Mouse (Mus musculus) limb, embryonic 12.5 days (tissue): Measurements from ENCODE around the gene Lrrc14b. TPM values are rescaled to one million over a fixed set of nuclear protein-coding genes. Genes with fewer than 3 reads are reported as not detected.

Experiments used
- ATAC-seq: fragments of 200-750 bp; cut with Nextera tagmentation; 2 replicates; pipeline ENCODE4 v1.8.0; 2017; ENCODE audit warnings: low read depth, moderate TSS enrichment; ENCODE audit not compliant: insufficient number of reproducible peaks, insufficient read depth, low FRiP score, low TSS enrichment
- H3K27ac ChIP-seq: fragments of 300-500 bp; sonication (generic); 2 replicates; pipeline ENCODE4 v1.5.1; 2016; ENCODE audit warnings: mild to moderate bottlenecking, moderate library complexity
- H3K27me3 ChIP-seq: fragments of 300-500 bp; sonication (generic); 2 replicates; pipeline ENCODE4 v1.6.1; 2016; ENCODE audit warnings: mild to moderate bottlenecking, moderate library complexity
- H3K36me3 ChIP-seq: fragments of 300-500 bp; sonication (generic); 2 replicates; pipeline ENCODE4 v1.6.1; 2016; ENCODE audit warnings: mild to moderate bottlenecking, moderate library complexity
- H3K4me1 ChIP-seq: fragments of 300-500 bp; sonication (generic); replicated peaks from 2 replicates; pipeline ENCODE4 v1.6.1; 2016
- H3K4me2 ChIP-seq: fragments of 300-500 bp; sonication (generic); 2 replicates; pipeline ENCODE4 v1.6.1; 2016; ENCODE audit warnings: mild to moderate bottlenecking, moderate library complexity
- H3K4me3 ChIP-seq: fragments of 300-500 bp; sonication (generic); replicated peaks from 2 replicates; pipeline ENCODE4 v1.5.1; 2016; ENCODE audit warnings: mild to moderate bottlenecking
- H3K9ac ChIP-seq: fragments of 300-500 bp; sonication (generic); replicated peaks from 2 replicates; pipeline ENCODE4 v1.6.1; 2016; ENCODE audit warnings: mild to moderate bottlenecking, moderate library complexity
- H3K9me3 ChIP-seq: fragments of 300-500 bp; sonication (generic); 2 replicates; pipeline ENCODE4 v1.6.1; 2016; ENCODE audit warnings: mild to moderate bottlenecking, moderate library complexity
- WGBS: fragments of 180-500 bp; shearing (Covaris S2); methylation state at CpG from one replicate; pipeline ENCODE4 v1.1.7; 2016; 5-methylcytosine and 5-hydroxymethylcytosine counted together
- polyA plus RNA-seq: library from polyadenylated mRNA; unstranded; fragments of >200 nt; fragmentation: Nextera tagmentation; extraction: Ambion mirVana; gene quantifications from 2 replicates; pipeline ENCODE4 v1.2.1, GENCODE M21; 2016

Lrrc14b gene
- polyA plus RNA-seq: not detected in 2 replicates

DNA sequence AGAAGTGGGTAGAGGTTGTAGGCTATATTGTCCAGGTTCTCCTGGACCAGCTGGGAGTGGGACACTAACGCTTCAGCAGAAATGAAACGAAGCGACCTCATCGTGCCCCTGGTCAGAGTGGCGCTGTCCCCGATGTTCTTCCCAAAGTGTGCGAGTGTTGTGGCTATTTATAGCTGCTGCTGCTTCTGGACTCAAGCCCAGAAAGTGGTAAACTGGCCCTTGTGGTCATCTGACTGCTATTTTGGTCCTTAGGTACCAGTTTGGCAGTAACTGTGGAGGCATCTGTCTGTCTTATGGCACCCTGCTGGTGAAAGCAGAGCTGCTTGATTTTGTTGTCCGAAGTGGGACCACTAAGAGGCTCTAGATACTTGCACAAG lies at the start of gene Lrrc14b:
Gene Lrrc14b (minus strand): TSS at position 147 of the 377 bp plus-strand sequence.
- no peak for ATAC-seq
- 83% methylated on average over 8 of the region's 8 CpGs for WGBS
- no peak within 1 kb of the TSS for H3K27ac ChIP-seq

DNA sequence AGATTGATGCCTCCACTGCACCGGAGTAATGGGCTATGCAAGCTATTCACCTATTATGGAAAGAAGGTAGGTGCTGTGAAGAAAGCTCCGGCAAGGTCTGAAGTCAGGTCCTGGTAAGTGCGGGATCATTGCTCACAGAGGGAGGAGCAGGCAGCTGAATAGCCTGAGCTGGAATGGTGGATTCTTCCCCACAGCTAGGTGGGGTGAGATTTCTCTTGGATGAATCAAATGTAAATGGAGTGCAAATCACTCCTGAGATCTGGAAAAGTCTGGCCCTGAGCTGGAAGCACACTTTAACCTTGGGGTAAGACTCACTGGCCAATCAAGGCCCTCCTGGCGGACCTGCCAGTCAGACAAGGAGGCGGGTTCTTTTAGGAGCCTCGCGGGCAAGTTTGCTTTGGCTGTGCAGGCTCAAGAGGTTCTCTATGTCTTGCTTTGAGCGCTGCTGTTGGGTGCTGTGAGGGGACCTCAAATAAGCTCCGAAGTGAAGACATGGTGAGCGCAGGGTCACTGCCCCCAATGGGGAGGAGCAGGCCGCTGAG lies 35.6 kb upstream of the Lrrc14b start, which contains the start of gene Ftl1-ps1:
Gene Ftl1-ps1 (plus strand): TSS at position 397 of the 542 bp plus-strand sequence.
- Histone ChIP-seq H3K27ac (no peak within 1 kb of the TSS), H3K4me3 (no peak within 1 kb of the TSS), H3K4me1 (no peaks in the 10 kb centered on the region), H3K36me3 (no peaks in the 10 kb centered on the region), H3K4me2 (peak within 1 kb of the TSS; percentile 30), H3K27me3 (peaks cover 16% of the 10 kb centered on the region), H3K9me3 (no peaks in the 10 kb centered on the region), H3K9ac (no peak within 1 kb of the TSS)
- no peak for ATAC-seq
- 13% methylated on average over 11 of the region's 11 CpGs for WGBS

More for the DNA sequence above, at the start of gene Lrrc14b:
- Histone ChIP-seq H3K9ac (no peak within 1 kb of the TSS), H3K4me3 (no peak within 1 kb of the TSS), H3K9me3 (no peaks in the 10 kb centered on the region), H3K4me1 (no peaks in the 10 kb centered on the region), H3K36me3 (peaks cover 31% of the 10 kb centered on the region), H3K27me3 (no peaks in the 10 kb centered on the region), H3K4me2 (no peak within 1 kb of the TSS)

GRCm38 (mm10) chr13:74391156-74391555 lies 27.4 kb upstream of the Lrrc14b start:
- 59% methylated on average over 2 of the region's 2 CpGs for WGBS
- ATAC-seq: no peak
- Histone ChIP-seq H3K27ac (no peak overlapping the region), H3K4me1 (no peaks in the 10 kb centered on the region; the same call in 1 of the 2 replicates), H3K9ac (no peak overlapping the region), H3K9me3 (no peaks in the 10 kb centered on the region), H3K36me3 (no peaks in the 10 kb centered on the region), H3K4me3 (no peak overlapping the region), H3K4me2 (no peak overlapping the region), H3K27me3 (no peaks in the 10 kb centered on the region)

GRCm38 (mm10) chr13:74390371-74390990 lies 26.7 kb upstream of the Lrrc14b start, which contains the start of gene Zfp72:
Gene Zfp72 (minus strand): TSS chr13:74390836.
- H3K36me3 ChIP-seq: no peaks in the 10 kb centered on the region
- H3K27me3 ChIP-seq: no peaks in the 10 kb centered on the region
- H3K4me3 ChIP-seq: peak within 1 kb of the TSS; percentile 56
- H3K4me2 ChIP-seq: peak within 1 kb of the TSS; percentile 62
- no peaks in the 10 kb centered on the region for H3K9me3 ChIP-seq
- H3K4me1 ChIP-seq: no peaks in the 10 kb centered on the region; the same call in 1 of the 2 replicates
- H3K27ac ChIP-seq: no peak within 1 kb of the TSS
- WGBS: 1% methylated on average over 14 of the region's 14 CpGs
- peak; percentile 87 for ATAC-seq
- H3K9ac ChIP-seq: peak within 1 kb of the TSS; percentile 56

DNA sequence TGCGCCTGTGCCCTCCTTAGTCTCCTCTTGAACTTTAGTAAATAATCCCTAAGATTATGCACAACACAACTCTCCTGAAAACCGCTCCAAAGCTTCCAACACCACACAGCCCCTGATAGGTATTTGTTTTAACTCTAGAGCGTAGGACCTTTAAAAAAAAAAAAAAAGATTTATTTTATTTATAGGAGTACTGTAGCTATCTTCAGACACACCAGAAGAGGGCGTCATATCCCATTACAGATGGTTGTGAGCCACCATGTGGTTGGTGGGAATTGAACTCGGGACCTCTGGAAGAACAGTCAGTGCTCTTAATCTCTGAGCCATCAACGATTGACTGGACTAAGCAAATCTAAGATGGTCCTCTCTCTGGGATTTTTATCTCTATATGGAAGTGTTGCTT lies 25.9 kb upstream of the Lrrc14b start:
- H3K27me3 ChIP-seq: no peaks in the 10 kb centered on the region
- H3K4me3 ChIP-seq: peak overlapping the region; percentile 56
- ATAC-seq: no peak
- no peaks in the 10 kb centered on the region for H3K36me3 ChIP-seq
- WGBS: 64% methylated on average over 6 of the region's 6 CpGs
- no peak overlapping the region for H3K9ac ChIP-seq
- no peaks in the 10 kb centered on the region for H3K9me3 ChIP-seq
- no peak overlapping the region for H3K27ac ChIP-seq
- H3K4me2 ChIP-seq: peak overlapping the region; percentile 62
- no peaks in the 10 kb centered on the region; the same call in 1 of the 2 replicates for H3K4me1 ChIP-seq

GRCm38 (mm10) chr13:74382289-74382688 lies 18.5 kb upstream of the Lrrc14b start:
- ATAC-seq: peak; percentile 26; the same call in 1 of the 2 replicates
- Histone ChIP-seq H3K9ac (no peak overlapping the region), H3K4me1 (peaks cover 14% of the 10 kb centered on the region), H3K27me3 (peaks cover 15% of the 10 kb centered on the region), H3K27ac (peak overlapping the region; percentile 64), H3K36me3 (no peaks in the 10 kb centered on the region), H3K4me2 (peak overlapping the region; percentile 22), H3K4me3 (no peak overlapping the region), H3K9me3 (no peaks in the 10 kb centered on the region)
- WGBS: 20% methylated on average over 3 of the region's 3 CpGs

GRCm38 (mm10) chr13:74381533-74382276 lies 17.9 kb upstream of the Lrrc14b start:
- ATAC-seq: no peak
- Histone ChIP-seq H3K4me1 (peaks cover 14% of the 10 kb centered on the region), H3K9ac (no peak overlapping the region; the same call in 1 of the 2 replicates), H3K27me3 (peaks cover 15% of the 10 kb centered on the region), H3K4me3 (no peak overlapping the region), H3K4me2 (peak overlapping the region; percentile 22), H3K9me3 (no peaks in the 10 kb centered on the region), H3K36me3 (no peaks in the 10 kb centered on the region), H3K27ac (peak overlapping the region; percentile 64)
- WGBS: 58% methylated on average over 10 of the region's 10 CpGs

- Histone ChIP-seq H3K36me3 (peaks cover 36% of the 10 kb centered on the region), H3K27me3 (no peaks in the 10 kb centered on the region), H3K4me2 (no peak overlapping the region), H3K4me1 (no peaks in the 10 kb centered on the region), H3K4me3 (no peak overlapping the region), H3K27ac (no peak overlapping the region), H3K9me3 (no peaks in the 10 kb centered on the region), H3K9ac (no peak overlapping the region)
- ATAC-seq: no peak
- 89% methylated on average over 13 of the region's 13 CpGs for WGBS
Measured at GRCm38 (mm10) chr13:74363176-74363858, 488 bp downstream of the Lrrc14b start.

DNA sequence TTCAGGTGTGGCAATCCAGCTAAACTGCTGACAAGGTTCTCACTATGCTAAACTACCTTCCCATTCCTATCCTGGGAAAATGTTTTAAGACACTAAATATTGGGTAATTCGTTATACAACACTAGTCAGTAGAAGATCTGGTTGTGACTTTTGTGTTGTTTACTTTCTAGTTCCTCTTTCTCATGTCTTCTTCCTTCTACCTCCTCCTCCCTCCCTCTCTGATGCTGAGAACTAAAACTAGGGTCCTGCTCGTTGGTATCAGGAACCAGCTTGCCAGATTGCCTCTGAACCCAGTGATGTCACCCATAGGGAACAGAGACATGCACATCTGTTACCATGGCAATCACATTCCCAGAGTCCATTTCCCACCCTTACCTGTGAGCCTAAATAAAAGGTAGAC lies 1.6 kb downstream of the Lrrc14b start:
- Histone ChIP-seq H3K36me3 (peaks cover 45% of the 10 kb centered on the region), H3K9ac (no peak overlapping the region), H3K4me1 (no peaks in the 10 kb centered on the region), H3K4me2 (no peak overlapping the region), H3K27me3 (no peaks in the 10 kb centered on the region), H3K27ac (no peak overlapping the region), H3K9me3 (no peaks in the 10 kb centered on the region), H3K4me3 (no peak overlapping the region)
- 72% methylated on average over 2 of the region's 2 CpGs for WGBS
- ATAC-seq: no peak

GRCm38 (mm10) chr13:74356491-74356890 lies 7.3 kb downstream of the Lrrc14b start:
- WGBS: 96% methylated on average over 13 of the region's 13 CpGs
- Histone ChIP-seq H3K4me2 (no peak overlapping the region), H3K36me3 (peaks cover 82% of the 10 kb centered on the region), H3K9me3 (no peaks in the 10 kb centered on the region), H3K9ac (no peak overlapping the region), H3K27ac (no peak overlapping the region), H3K27me3 (no peaks in the 10 kb centered on the region), H3K4me1 (no peaks in the 10 kb centered on the region), H3K4me3 (no peak overlapping the region)
- ATAC-seq: no peak

DNA sequence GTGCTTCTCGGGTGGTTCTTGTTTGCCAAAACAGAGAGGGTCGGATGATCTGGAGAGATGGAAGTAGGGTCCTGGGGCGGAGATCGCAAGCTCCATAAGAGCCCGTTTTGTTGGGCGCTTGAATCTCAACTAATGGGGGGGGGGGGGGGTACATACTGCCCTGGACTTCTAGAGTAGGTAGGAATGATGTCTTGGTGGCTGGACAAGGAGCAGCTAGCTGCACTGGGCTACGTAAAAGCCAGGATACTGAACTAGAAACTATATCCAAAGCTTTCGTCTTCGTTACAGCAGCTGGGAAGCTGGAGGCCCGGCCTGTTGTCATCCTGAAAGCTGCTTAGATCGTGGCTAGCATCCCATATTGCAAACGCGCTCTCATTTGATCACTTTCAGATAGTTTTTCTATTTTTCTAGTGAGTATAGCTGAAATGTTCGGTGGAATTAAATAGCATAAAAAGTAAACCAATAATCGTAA lies 13.3 kb downstream of the Lrrc14b start:
- Histone ChIP-seq H3K27me3 (no peaks in the 10 kb centered on the region), H3K36me3 (peaks cover 26% of the 10 kb centered on the region), H3K4me3 (peak overlapping the region; percentile 77), H3K4me2 (peak overlapping the region; percentile 64), H3K9ac (peak overlapping the region; percentile 87), H3K9me3 (no peaks in the 10 kb centered on the region), H3K4me1 (peaks cover 13% of the 10 kb centered on the region), H3K27ac (peak overlapping the region; percentile 82)
- WGBS: 1% methylated on average over 15 of the region's 15 CpGs
- ATAC-seq: peak; percentile 44
